Mouse (Mus musculus) lung, postnatal 36 days (tissue): Measurements from ENCODE around the gene Ppp4c.
A peak's percentile ranks its signal among the peaks of the same experiment; 100 is the strongest.

Experiments used
- DNase-seq: peaks from one replicate; pipeline ENCODE4 v3.0.0; 2022; ENCODE audit warnings: mixed read lengths

Gene Ppp4c

DNA sequence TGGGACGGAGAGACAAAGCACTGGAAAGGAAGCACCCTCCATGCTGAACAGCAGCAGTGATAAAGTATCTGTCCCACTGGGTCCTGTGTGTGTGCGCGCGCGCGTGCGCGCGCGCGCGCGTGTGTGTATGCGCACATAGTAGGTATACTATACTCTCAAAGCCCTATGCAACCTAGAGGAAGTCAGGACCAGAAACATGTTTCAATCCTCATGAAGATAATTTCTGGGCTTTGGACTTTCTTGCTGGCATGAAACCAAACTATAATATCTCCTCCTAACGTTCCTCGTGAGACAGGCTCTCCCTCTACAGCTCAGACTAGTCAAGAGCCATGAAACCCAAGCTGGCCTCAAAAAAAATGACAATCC is 8.7 kb upstream of the Ppp4c start:
- no peak for DNase-seq

DNA sequence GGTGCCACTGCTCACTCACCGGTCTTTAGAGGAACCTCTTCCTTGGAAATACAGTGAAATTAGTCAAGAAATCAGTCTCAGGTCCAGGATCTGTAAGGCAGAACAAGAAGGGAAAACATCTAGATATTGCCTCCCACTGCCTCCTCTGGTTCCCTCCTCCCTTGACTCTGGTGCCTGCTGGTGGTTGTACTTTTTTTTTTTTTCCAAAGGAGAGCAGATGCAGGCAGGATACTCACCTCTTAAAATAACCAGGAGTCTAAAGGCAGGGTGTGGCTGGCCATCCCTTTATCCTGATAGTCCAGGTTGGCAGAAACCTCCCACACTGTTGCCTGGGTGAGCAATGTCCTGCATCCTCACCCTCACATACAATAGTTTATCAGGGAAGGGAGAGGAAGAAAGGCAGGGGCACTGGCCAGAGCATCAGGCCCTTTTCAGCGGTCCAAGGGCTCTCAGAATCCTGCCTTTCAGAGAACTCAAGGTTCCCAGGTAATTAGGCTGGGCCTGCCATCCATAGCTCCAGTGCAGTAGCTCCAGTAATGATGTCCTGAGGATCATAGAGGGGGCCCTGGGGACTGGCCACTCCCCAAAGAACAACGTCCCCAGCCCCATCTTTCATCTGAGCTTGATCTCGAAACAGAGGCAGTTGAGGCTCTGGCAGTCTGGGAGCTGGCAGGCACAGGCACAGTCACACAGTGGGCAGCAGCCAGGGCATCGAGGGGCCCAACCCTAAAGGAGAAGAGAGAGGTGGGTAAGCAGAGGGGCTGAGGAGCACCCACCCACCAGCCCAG is 8.2 kb upstream of the Ppp4c start:
- DNase-seq = no peak

DNA sequence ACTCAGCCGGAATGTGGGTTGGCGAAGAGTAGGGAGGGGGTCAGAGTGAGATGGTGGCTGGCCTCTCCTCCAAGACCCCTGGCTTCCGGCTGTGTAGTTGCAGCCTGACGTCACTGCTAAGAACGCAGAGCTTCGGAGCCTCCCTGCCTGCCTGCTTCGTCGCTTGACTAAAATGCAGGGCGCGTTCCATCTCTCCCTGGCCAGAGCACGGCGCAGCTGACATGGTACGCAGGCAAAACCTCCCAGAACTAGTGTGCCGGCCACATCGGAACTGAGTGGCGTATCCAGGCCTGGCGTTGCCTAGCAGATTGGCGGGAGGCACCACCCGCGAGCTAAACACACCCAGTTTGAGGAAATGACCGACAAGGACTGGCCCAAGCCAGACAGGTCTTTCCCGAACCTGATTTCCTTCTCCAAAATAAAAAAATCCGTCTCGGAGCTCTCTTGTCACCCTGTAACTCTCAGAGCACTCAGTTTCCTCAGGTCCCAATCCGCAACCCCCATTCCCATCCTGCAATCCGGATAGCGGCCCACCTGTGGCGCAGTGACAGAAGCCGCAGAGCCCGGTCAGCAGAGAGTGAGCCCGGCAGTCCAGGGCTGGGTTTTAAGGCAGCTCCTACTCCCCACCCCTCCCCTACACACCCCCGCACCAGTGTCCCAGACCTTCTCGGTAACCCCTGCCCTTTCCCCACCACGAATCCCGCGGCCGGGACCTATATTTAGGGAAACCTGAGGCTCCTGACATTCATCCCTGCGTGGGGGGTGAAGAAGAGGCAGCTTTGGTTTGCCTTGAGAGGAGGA is 7.4 kb upstream of the Ppp4c start:
- DNase-seq = peak; percentile 41

DNA sequence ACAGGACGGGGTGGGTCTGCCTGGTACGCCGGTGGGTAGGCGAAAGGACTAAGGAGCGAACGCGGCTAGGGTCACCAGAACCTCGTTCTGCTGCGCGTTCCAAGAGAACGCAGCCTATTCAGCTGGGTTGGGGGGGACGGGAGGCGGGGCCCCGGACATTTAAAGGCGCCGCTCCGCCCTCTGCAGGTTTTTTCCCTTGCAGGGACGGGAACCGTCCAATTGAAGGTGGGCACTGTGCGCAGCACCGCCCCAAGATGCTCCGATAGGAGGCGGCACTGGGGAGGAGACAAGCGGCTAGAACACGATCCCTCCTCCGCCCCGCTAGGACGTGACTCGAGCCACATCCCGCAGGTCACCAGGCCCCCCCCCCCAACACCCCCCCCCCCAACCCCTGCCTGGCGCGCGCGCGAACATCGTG is 6.8 kb upstream of the Ppp4c start:
- peak; percentile 99 for DNase-seq

DNA sequence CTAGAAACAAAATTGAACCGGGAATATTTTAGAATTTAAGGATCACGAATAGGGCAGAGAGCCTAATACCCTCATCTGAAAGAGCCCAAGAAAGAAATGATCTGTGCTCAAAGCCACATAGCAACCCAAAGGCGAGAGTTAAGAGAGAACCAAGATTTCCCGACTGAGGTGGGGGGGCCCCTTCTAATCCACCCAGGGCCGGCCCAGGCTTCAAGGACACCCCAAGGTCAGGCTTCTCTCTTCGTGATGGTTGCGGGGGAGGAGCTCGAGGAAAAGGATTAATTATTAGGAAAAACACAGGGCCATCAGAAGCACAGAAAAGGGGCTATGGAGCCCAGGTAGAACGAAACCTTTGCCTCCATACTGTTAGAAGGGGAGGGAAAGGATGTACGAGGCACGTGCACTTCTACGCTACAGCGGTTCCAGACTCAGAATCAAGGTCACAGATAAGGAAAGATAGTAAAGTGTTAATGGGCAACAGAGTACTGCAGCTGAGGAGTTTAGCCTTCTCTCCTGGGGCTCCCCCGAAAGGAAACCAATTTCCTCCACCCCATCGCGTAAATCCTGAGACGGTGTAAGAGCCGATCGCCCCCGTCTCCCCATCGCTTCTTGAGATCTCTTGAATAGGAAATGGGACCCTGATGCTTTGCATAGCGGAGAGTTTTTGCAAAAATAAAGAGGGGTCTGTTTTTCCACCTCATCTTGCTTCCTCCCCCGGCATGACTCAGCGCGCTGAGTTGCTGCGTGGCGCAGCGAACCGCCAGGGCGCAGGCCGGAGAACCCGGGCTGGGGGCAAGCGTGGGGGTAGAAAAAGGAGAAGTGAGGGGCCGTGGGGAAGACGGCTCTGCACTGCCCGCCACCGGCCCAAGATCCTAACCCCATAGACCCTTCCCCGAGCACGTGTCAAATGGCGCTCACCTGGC is 6.1 kb upstream of the Ppp4c start:
- no peak for DNase-seq

DNA sequence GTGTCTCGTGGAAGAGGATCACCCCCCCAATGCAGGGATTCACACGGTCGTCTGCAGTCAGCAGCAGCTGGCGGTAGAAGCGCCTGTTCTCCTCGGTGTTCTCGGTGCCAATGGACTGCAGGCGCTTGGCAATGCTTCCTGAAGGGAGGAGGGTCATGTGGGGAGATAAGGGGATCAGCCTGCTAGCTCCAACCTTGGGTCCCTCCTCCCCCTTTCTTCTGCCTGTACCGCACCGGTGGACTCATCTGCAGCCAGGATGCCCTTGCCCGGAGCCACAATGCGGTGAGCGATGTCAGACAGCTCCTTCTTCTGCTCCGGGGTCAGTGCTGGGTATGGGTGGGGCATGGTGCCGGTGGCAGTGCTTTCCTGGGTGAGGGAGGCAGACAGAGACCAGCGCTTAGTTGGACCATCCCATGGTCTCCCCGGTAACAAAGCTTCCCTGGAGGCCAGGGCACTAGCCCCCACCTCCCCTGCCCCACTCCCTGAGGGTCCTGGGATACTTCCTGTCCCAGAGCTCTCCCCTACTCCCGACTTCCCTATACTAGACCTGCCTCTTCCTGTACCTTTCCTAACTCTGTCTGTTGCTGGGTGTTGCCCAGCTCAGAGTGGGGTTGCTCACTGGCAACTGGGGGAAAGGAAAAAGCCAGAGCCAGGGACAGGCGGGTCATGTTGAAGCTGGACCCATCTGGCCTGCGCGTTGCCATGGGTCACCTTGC is 5.3 kb upstream of the Ppp4c start, which contains the start of gene Fam57b:
TSS of gene Fam57b (plus strand) at position 258 of the 716 bp plus-strand sequence.
- peak; percentile 49 for DNase-seq

DNA sequence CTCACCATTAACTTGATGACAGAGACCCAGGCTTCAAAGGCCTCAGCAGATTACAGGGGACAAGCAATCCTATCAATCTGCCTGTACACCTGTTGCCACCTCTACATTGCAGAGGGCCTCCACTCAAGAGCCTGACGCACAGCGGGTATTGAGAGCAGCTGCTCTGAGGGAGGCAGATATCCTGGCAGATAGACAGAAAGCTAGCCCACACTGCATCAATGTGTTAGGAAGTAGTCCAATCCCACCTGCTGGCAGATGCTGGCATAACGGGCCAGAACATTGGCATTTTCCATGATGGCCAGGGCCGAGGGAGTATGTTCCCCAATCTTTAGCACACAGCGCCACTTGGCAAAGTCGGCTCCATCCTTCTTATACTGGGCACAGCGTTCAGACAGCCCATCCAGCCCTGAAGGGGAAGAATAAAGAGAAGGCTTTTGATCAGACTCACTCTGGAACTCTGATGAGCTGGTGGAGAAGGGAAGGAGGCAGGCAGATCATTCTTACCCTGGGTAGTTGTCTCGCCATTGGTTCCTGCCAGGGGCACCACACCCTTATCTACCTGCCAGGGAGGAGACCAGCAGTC is 4.1 kb upstream of the Ppp4c start:
- peak; percentile 38 for DNase-seq

DNA sequence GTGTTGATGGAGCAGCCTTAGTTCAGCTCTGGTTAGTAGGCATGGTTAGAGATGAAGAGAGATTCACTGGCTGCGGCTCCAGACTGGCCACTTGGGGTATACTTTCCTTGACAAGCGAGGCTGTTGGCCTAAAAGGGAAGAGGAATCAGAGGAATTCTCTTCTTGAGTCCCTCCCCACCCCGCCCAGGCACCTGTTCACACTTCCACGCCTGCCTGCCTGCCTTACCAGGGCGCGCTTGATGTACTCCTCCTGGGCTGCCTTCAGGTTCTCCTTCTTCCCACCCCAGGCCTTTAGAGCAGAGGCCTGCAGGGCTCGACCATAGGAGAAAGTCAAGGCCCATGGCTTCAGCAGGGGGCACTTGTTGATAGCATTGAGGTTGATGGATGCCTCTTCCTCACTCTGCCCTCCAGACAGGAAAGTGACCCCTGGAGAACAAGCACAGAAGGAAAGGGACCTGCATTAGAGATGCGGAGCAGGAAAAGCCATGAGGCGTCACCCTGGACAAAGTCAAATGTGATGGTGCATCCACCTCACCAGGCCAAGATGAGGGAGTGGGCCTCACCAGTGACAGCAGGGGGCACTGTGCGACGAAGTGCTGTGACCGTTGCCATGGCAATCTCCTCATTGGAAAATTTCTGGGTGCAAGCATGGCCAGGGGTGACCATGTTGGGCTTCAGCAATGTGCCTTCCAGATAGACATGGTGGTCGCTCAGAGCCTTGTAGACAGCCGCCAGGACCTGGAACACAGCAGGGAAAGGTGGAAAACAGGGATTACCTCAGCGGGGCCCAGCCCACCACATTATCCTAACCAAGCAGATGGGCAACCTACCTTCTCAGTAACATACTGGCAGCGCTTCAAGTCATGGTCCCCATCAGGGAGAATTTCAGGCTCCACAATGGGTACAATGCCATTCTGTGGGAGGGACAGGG is 3.4 kb upstream of the Ppp4c start:
- no peak for DNase-seq

DNA sequence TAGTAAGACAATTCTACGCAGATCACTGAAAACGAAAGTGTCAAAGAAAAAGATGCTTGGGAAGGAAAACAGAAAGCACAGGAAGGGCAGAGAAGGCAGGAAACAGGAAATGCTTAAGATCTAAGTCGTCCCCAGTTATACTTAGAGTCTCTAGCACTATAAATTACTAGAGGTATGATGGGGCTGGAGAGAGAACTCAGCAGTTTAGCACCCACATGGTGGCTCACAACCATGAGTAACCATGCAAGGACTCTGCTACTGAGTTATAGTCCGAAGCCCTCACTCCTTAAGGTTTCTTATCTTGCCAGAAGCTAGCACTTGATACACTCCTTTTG is 1.9 kb upstream of the Ppp4c start:
- DNase-seq = no peak

DNA sequence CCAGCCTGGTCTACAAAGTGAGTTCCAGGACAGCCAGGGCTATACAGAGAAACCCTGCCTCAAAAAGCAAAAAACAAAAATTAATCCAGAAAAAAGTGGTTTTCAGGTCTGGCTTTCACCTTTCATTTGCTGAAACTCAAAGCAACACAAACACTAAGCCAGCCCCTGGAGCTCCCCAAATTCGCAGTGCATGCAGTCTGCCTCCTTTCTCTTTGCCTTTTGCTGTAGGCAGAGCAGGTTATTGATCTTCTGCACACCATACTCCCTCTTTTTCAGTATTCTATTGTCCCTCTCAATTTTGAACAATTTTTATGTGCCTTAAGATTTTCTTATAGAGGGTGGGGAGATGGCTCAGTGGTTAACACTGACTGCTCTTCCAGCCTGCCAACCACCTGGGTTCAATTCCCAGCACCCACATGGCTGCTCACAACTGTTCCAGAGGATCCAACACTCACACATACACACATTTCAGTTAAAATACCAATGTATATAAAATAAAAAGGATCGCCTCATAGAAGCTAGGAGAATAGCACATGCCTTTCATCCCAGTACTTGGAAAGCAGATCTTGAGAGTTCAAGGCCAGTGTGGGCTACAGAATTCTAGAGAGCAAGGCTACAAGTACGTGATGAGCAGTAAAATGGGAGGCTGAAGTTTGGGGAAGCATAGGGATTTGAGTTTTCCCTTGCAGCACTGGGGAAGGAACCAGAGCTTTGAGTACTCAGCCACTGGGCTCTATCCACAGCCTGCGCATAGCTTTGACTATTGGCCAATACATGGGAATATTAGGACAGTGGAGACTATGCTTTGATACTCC is 1.4 kb upstream of the Ppp4c start:
- DNase-seq = no peak

DNA sequence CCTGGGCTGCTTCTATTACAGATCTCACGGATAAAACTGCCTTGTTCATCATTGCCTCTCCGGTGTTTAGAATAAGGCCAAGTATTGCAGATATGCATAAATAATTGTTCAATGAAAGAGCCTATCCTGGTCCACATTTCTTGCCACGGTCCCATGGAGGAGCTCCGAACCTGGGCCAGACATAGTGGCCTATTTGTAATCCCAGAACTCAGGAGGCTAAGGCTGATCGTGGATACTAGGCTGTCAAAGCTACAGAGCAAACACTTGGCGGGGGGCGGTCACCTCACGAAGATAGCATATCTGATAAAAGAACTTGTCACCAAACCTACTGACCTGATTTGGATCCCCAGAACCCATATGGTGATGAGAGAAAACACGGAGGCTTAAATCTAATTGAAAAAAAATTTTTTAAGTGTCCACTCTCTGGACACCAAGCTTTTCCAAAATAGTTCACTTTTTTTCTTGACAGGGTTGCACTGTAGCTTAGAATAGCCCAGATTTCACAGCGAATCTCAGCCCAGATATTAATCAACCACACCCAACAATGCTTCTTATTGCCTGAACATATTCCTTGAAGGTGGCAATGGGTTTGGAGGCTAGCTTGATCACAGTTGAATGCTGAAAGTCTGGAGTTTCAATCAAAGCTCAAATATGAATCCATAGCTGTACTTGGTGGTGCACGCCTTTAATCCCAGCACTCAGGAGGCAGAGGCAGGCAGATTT is 586 bp upstream of the Ppp4c start:
- no peak for DNase-seq

DNA sequence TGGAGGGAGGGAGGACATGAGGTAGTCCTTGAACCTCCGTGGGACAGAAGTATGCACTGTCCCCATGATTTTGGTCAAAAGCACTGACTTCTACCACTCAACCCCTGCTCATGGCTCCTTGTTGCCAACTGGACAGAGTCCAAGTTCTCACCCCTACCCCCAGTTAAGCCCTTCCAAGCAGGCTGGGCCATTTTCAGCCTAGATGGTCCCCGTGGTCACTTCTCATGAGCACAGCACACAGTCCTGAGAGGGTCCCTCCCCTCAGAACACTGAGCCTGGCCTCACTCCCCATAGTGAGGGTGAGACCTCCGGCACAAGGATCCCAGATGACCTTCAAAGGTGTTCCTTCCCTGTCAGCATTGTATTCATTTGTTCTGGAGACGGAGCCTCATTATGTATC is 3.2 kb downstream of the Ppp4c start:
- DNase-seq = no peak

DNA sequence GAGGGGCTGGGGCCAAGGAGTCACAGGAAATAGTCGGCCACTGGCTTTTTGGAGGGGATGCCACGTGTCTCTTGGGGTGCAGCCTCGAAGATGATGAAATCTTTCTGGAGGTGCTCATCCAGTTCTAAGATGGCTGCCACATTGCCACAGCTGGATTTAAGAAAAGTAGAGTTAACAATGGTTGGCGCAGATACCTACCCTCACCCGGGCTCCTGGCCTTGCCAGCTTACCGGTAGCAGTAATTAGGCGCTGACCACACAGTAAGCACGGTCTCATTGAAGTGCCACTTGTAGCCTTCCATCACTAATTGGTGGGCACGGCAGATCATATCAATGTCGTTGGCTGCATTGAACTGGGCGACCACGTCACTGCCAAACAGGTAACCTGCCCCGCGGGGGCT is 6.2 kb downstream of the Ppp4c start:
- no peak for DNase-seq

DNA sequence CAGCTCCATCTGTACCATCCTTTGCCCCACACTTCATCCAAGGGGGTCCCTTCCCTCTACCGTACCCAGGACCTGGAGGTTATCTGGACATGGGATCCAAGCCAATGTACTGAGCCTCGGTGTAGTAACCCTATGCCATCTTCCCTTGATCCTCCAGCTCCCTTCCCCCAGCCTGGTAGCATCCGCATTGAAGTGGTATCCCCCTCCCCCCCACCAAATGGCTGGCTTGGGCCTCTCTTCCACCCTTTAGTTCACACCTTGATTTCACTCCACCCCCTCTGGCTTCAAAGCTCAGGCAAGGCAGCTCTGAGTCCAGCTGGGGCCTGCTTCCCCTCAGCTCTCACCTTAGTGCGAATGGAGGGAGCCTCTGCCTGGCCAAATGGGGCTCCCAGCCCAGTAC is 7.2 kb downstream of the Ppp4c start:
- DNase-seq = no peak

DNA sequence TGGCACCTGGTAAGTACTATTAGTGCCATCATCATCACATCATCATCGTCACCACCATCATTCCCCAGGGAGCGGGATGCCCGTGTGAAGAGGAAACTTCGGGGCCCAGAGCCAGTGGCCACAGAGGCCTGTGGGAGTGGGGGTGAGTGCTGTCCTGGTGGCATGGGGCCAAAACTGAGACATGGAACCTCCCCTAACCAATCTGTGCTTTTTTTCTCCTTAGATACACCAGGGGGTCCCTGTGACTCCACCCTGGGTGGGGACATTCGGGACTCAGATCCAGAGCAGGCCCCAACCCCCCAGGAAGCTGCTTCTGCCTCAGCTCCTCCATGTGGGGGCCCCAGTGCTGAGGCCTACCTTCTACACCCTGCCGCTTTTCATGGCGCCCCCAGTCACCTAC is 7.8 kb downstream of the Ppp4c start:
- DNase-seq = no peak

DNA sequence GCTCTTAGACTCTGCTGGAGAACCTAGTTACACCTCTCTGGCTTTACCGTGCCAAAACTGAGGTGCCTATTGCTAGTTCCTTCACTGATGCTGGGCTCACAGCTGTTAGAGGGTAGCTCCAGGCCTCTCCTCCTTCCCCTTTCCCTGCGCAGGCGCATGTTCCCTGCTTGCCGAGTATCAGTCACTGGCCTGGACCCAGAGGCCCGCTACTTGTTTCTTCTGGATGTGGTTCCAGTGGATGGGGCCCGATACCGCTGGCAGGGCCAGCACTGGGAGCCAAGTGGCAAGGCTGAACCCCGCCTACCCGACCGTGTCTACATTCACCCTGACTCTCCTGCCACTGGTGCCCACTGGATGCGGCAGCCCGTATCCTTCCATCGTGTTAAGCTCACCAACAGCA is 9.6 kb downstream of the Ppp4c start:
- DNase-seq = no peak

DNA sequence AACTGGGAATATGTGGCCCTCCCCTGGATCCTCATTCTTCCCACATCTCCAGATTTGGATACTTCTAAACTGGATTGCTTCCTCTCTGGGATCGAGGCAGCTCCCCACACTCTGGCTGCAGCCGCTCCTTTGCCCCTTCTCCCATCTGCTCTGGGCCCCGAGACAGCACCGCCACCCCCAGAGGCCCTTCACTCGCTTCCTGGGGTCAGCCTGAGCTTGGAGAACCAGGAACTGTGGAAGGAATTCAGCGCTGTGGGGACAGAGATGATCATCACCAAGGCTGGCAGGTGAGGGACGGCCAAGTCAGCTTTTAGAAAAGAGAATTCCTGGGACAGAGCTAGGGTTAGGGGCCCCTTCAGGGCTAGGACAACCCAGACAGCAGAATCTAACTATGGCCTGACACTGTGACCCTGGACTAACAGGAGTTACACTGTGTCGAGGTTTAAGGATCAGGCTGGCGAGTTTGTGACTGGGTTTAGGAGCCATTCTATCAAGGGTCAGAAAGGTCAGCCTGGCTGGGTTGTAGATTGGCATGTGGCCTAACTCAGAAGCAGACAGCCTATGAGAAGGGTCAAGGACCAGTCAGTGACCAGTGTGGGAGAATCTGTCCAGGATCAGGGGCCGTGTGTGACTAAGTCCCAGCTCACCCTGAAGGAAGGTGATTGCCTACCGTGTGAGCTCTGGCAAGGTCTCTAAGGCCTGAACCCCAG is 10.5 kb downstream of the Ppp4c start:
- no peak for DNase-seq

DNA sequence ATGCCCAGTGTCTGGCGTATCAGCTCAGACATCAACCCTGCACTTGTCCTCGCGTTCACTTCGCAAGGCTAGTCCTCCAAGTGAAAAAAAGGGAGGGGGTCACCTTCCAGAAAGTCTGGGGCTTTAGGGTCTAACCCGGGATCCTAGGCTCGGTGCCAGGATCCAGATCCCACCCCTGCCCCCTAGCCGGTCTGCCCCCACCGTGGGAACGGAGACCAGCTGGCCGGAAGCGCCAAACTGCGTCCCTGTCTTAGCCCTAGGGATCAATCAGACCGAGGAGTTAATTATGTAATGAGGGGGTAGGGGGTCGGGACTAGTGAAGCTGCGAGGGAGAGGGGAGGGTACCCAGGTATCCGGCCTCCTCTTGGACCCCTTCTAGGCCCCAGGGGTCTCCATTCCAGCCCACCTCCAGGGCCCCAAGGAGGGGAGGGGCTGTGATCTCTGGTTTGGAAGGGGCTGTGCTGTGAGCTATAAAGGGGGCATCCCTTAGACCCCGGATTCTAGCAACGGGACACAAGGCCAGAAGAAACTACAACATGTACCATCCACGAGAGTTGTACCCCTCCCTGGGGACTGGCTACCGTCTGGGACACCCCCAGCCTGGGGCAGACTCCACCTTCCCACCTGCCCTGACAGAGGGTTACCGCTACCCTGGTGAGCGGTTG is 11.2 kb downstream of the Ppp4c start, which contains the start of gene Tbx6:
TSS of gene Tbx6 (plus strand) at position 513 of the 665 bp plus-strand sequence.
- DNase-seq = no peak
